Mouse (Mus musculus) ovary, adult 10 weeks (tissue): ENCODE data around the gene Sh3gl1. TPM values are rescaled to one million over a fixed set of nuclear protein-coding genes. Genes with fewer than 3 reads are reported as not detected.

ENCODE experiments used
- polyA plus RNA-seq: library from polyadenylated mRNA; stranded (reverse); fragments of 350-450 nt; fragmentation: Illumina TruSeq; extraction: RNeasy Lipid Tissue Mini Kit (QIAGEN cat#74804); gene quantifications from one replicate; pipeline ENCODE4 v1.2.3, GENCODE M21; 2014

The Sh3gl1 gene
- polyA plus RNA-seq: 0.14 TPM

GRCm38 (mm10) chr17:56036176-56036900 lies at the start of gene Sh3gl1:
Sh3gl1 (minus strand) TSS chr17:56036635.

GRCm38 (mm10) chr17:56078880-56079795 lies 42.7 kb upstream of the Sh3gl1 start, which contains the start of gene Hdgfl2:
Hdgfl2 (plus strand) TSS chr17:56079634.

GRCm38 (mm10) chr17:56074827-56075208 lies 38.4 kb upstream of the Sh3gl1 start, which contains the start of gene Ubxn6:
Ubxn6 (minus strand) TSS chr17:56075028.

DNA sequence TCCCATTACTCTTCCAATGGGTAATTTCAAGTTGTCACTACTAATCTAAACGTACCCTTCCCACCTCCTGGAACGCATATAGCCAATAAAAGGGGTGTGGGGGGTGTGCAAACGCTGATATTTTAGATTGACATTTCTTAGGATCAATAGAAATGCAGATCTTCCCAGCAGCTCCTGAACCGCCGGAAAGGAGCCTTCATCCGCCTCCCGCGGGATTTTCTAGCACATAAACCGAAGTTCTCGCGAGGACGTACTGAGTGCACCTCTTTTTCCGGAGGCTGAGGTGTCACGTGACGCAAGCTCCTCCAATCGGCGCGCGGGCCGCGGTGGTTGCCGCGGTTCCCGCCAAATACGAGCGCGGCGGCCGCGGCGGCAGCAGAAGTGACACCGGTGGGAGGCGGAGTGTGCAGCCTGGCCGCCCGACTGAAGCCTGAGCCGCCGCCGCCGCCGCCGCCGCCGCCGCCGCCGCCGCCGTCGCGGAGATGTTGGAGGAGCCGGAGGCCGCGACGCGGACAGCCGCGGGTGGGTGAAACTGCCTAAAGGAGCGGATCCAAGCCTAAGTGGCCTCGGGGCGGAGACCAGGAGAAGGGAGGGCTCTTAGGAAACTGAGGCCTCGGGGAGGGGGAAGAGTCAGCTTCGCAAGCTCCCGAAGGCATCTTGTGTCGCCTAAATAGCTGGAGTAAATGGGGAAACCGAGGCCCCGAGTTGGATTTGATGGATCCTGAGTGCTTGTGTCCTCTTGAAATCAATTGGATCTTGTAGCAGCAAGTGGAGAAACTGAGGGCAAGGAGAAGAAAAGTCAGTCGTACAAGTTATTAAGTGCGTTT lies 3.8 kb upstream of the Sh3gl1 start, which contains the start of gene Chaf1a:
Chaf1a (plus strand) TSS at position 410 of the 827 bp plus-strand sequence.

GRCm38 (mm10) chr17:56005415-56006061 lies 30.9 kb downstream of the Sh3gl1 start, which contains the start of the genes Stap2 and Mpnd:
Stap2 (minus strand) TSS chr17:56005584.
Mpnd (plus strand) TSS chr17:56005711.

GRCm38 (mm10) chr17:55986030-55986961 lies 50.1 kb downstream of the Sh3gl1 start, which contains the start of gene Fsd1:
Fsd1 (plus strand) TSS chr17:55986509.

GRCm38 (mm10) chr17:55969966-55970891 lies 66.2 kb downstream of the Sh3gl1 start, which contains the start of gene Shd:
Shd (plus strand) TSS chr17:55970467.

Other genes with a start within 250 kb of the Sh3gl1 start
- 29.6 TPM for gene Zfp119a, start 157.7 kb downstream of the Sh3gl1 start, polyA plus RNA-seq
- 50.6 TPM for gene Zfp959, start 144.5 kb downstream of the Sh3gl1 start, polyA plus RNA-seq
- gene Zfp119b, start 87.1 kb downstream of the Sh3gl1 start, polyA plus RNA-seq: 24.6 TPM
- not detected for gene Ebi3, start 84.0 kb downstream of the Sh3gl1 start, polyA plus RNA-seq
- 0.66 TPM for gene Yju2, start 77.5 kb downstream of the Sh3gl1 start, polyA plus RNA-seq
- not detected for gene Shd, start 66.2 kb downstream of the Sh3gl1 start, polyA plus RNA-seq
- not detected for gene Fsd1, start 50.1 kb downstream of the Sh3gl1 start, polyA plus RNA-seq
- gene Stap2, start 31.1 kb downstream of the Sh3gl1 start, polyA plus RNA-seq: not detected
- gene Mpnd, start 30.9 kb downstream of the Sh3gl1 start, polyA plus RNA-seq: not detected
- gene Chaf1a, start 3.8 kb upstream of the Sh3gl1 start, polyA plus RNA-seq: 1.6 TPM
- 17.7 TPM for gene Ubxn6, start 38.4 kb upstream of the Sh3gl1 start, polyA plus RNA-seq
- 2.6 TPM for gene Hdgfl2, start 43.0 kb upstream of the Sh3gl1 start, polyA plus RNA-seq
- 2.3 TPM for gene Plin4, start 73.2 kb upstream of the Sh3gl1 start, polyA plus RNA-seq
- 0.46 TPM for gene Plin5, start 81.0 kb upstream of the Sh3gl1 start, polyA plus RNA-seq
- not detected for gene Lrg1, start 85.4 kb upstream of the Sh3gl1 start, polyA plus RNA-seq
- not detected for gene Sema6b, start 103.7 kb upstream of the Sh3gl1 start, polyA plus RNA-seq
- gene Tnfaip8l1, start 125.8 kb upstream of the Sh3gl1 start, polyA plus RNA-seq: 0.88 TPM
- 14.9 TPM for gene Mydgf, start 147.3 kb upstream of the Sh3gl1 start, polyA plus RNA-seq
- gene Dpp9, start 182.3 kb upstream of the Sh3gl1 start, polyA plus RNA-seq: not detected
- 2.5 TPM for gene Fem1a, start 220.2 kb upstream of the Sh3gl1 start, polyA plus RNA-seq
- 0.20 TPM for gene Ticam1, start 240.2 kb upstream of the Sh3gl1 start, polyA plus RNA-seq